Mouse (Mus musculus): ENCODE results near the gene Pknox2.

GRCm38 (mm10) chr9:37008090-37008489, 139.1 kb downstream of the Pknox2 start:
- TF ChIP-seq POLR2A (IDR thresholded peaks at IDR 0.05; ENCODE audit: control insufficient read depth, low read depth, low read length) (no peak), CTCF (IDR thresholded peaks at IDR 0.05; ENCODE audit: control insufficient read depth, insufficient read depth, insufficient replicate concordance, low read depth, low read length) (no peak)
